Mouse (Mus musculus) regulatory T cell (primary cell): Measurements from ENCODE around the gene Tmem38b.
"Not testable (repeated sequence)": the region's sequence is repeated elsewhere in the genome, so short reads cannot be mapped to it uniquely, and the experiment has no call there.

Experiments
- in situ Hi-C: fragments of 300-600 bp; cut with MboI, MseI; formaldehyde crosslinking; loops from one replicate; pipeline ENCODE4 v1.15.1; 2025; ENCODE audit warnings: high pct_unique_total_duplicates

The Tmem38b gene

GRCm38 (mm10) chr4:53825821-53826605 is at the start of gene Tmem38b:
TSS of gene Tmem38b (plus strand) at chr4:53826045.
- in situ Hi-C loops = loop anchor here (5.0 to 10.0 kb wide), 2 partner anchors 94 to 381 kb away; partner anchors contain the start of gene Slc44a1

- in situ Hi-C loops = loop anchor here (5.0 kb wide), 1 partner anchor 41 kb away; no protein-coding TSS in a partner anchor
These were observed 44.4 kb upstream of the Tmem38b start for GRCm38 (mm10) chr4:53781396-53781795.

- in situ Hi-C loops = loop anchor here (5.0 kb wide), 1 partner anchor 40 kb away; no protein-coding TSS in a partner anchor
These were observed 43.4 kb upstream of the Tmem38b start for GRCm38 (mm10) chr4:53782216-53783070.

GRCm38 (mm10) chr4:53785746-53786398 is 40.0 kb upstream of the Tmem38b start:
- in situ Hi-C loops = no loop called here

- in situ Hi-C loops = no loop called here
These were observed 39.0 kb upstream of the Tmem38b start for GRCm38 (mm10) chr4:53786851-53787250.

GRCm38 (mm10) chr4:53789346-53789745 is 36.5 kb upstream of the Tmem38b start:
- in situ Hi-C loops = no loop called here

GRCm38 (mm10) chr4:53794257-53794966 is 31.4 kb upstream of the Tmem38b start:
- in situ Hi-C loops = no loop called here

- in situ Hi-C loops = no loop called here
These were observed 30.8 kb upstream of the Tmem38b start for GRCm38 (mm10) chr4:53795086-53795485.

GRCm38 (mm10) chr4:53795706-53796105 is 30.1 kb upstream of the Tmem38b start:
- in situ Hi-C loops = no loop called here

GRCm38 (mm10) chr4:53796865-53797772 is 28.7 kb upstream of the Tmem38b start:
- in situ Hi-C loops = no loop called here

GRCm38 (mm10) chr4:53798896-53799676 is 26.8 kb upstream of the Tmem38b start:
- in situ Hi-C loops = no loop called here

GRCm38 (mm10) chr4:53799753-53800152 is 26.1 kb upstream of the Tmem38b start:
- in situ Hi-C loops = no loop called here

GRCm38 (mm10) chr4:53803674-53804073 is 22.2 kb upstream of the Tmem38b start:
- in situ Hi-C loops = not testable (repeated sequence)

- in situ Hi-C loops = not testable (repeated sequence)
These were observed 19.4 kb upstream of the Tmem38b start for GRCm38 (mm10) chr4:53806428-53806827.

- in situ Hi-C loops = no loop called here
These were observed 7.5 kb upstream of the Tmem38b start for GRCm38 (mm10) chr4:53818320-53818719.

GRCm38 (mm10) chr4:53823697-53824096 is 2.1 kb upstream of the Tmem38b start:
- in situ Hi-C loops = loop anchor here (5.0 to 10.0 kb wide), 2 partner anchors 41 to 379 kb away; partner anchors contain the start of gene Slc44a1

- in situ Hi-C loops = loop anchor here (5.0 to 10.0 kb wide), 3 partner anchors 43 to 380 kb away; partner anchors contain the start of gene Slc44a1
These were observed 1.0 kb upstream of the Tmem38b start for GRCm38 (mm10) chr4:53824831-53825230.

GRCm38 (mm10) chr4:53826641-53827248 is 900 bp downstream of the Tmem38b start:
- in situ Hi-C loops = loop anchor here (5.0 to 10.0 kb wide), 2 partner anchors 94 to 382 kb away; partner anchors contain the start of gene Slc44a1
